Mouse (Mus musculus) lung, embryonic 14.5 days (tissue): Measurements from ENCODE around the gene Creb5. TPM values are rescaled to one million over a fixed set of nuclear protein-coding genes. Genes with fewer than 3 reads are reported as not detected.
A peak's percentile ranks its signal among the peaks of the same experiment; 100 is the strongest.

Source experiments
- ATAC-seq: fragments of 200-750 bp; cut with Nextera tagmentation; 2 replicates; pipeline ENCODE4 v1.8.0; 2017; ENCODE audit warnings: mild to moderate bottlenecking, moderate TSS enrichment, moderate library complexity; ENCODE audit not compliant: insufficient read depth
- DNase-seq: peaks from one replicate; pipeline ENCODE4 v3.0.0-alpha.2; 2015
- H3K27ac ChIP-seq: fragments of 300-500 bp; sonication (generic); 2 replicates; pipeline ENCODE4 v1.5.1; 2014; ENCODE audit warnings: low read depth, mild to moderate bottlenecking, moderate library complexity
- H3K27me3 ChIP-seq: fragments of 300-500 bp; sonication (generic); 2 replicates; pipeline ENCODE4 v1.6.1; 2014; ENCODE audit warnings: low read length, control low read depth; ENCODE audit not compliant: insufficient read depth
- H3K36me3 ChIP-seq: fragments of 300-500 bp; sonication (generic); 2 replicates; pipeline ENCODE4 v1.6.1; 2014; ENCODE audit warnings: control low read depth; ENCODE audit not compliant: insufficient read depth
- H3K4me1 ChIP-seq: fragments of 300-500 bp; sonication (generic); 2 replicates; pipeline ENCODE4 v1.6.1; 2014; ENCODE audit warnings: antibody characterized with exemption, control low read depth; ENCODE audit not compliant: insufficient read depth
- H3K4me2 ChIP-seq: fragments of 300-500 bp; sonication (generic); 2 replicates; pipeline ENCODE4 v1.6.1; 2014; ENCODE audit warnings: mild to moderate bottlenecking
- H3K4me3 ChIP-seq: fragments of 300-500 bp; sonication (generic); 2 replicates; pipeline ENCODE4 v1.5.1; 2014; ENCODE audit warnings: low read depth, low read length
- H3K9ac ChIP-seq: fragments of 300-500 bp; sonication (generic); 2 replicates; pipeline ENCODE4 v1.6.1; 2014
- H3K9me3 ChIP-seq: fragments of 300-500 bp; sonication (generic); 2 replicates; pipeline ENCODE4 v1.6.1; 2016; ENCODE audit warnings: low read depth, low read length, control low read depth
- CTCF ChIP-seq: IDR thresholded peaks from 2 replicates; pipeline ENCODE4 v1.5.1; 2016; ENCODE audit warnings: antibody characterized with exemption, low read depth
- WGBS: fragments of 180-500 bp; shearing (Covaris S2); extraction: QIAGEN DNeasy Blood & Tissue Kit; methylation state at CpG from one replicate; pipeline ENCODE4 v1.1.7; 2014; 5-methylcytosine and 5-hydroxymethylcytosine counted together
- polyA plus RNA-seq: library from polyadenylated mRNA; unstranded; fragments of >200 nt; fragmentation: Nextera tagmentation; extraction: Ambion mirVana; gene quantifications from 2 replicates; pipeline ENCODE4 v1.2.1, GENCODE M21; 2014

Gene Creb5
- polyA plus RNA-seq, 1 experiment from 2014 or later, result 6.4 TPM

DNA sequence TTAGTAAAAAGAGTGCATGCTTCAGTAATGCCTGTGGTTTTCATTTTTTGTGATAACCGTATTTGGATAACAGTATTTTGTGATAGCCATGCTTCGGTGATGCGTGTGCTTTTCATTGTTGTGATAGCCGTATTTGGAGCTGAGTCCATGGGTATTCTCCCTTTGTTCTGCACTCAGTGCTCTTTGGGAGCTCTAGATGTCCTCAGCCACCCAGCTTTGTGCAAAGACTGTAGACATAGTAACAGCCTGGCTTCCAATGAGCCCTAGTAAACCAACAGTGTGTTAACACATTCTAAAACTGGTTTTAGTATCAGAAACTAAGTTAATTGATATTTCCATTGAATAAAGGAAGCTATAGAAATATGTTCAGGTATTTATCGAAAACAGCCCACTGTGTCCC, 254.7 kb downstream of the Creb5 start:
- H3K27me3 ChIP-seq, result no peaks in the 10 kb centered on the region
- H3K9me3 ChIP-seq, result no peaks in the 10 kb centered on the region
- TF ChIP-seq CTCF, result no peak
- H3K9ac ChIP-seq, result no peak overlapping the region
- DNase-seq (no peak), ATAC-seq (no peak)
- H3K4me2 ChIP-seq, result no peak overlapping the region
- 84% methylated on average over 5 of the region's 5 CpGs for WGBS
- no peak overlapping the region for H3K4me3 ChIP-seq
- H3K36me3 ChIP-seq, result no peaks in the 10 kb centered on the region
- no peak overlapping the region for H3K27ac ChIP-seq
- H3K4me1 ChIP-seq, result peaks cover 12% of the 10 kb centered on the region

DNA sequence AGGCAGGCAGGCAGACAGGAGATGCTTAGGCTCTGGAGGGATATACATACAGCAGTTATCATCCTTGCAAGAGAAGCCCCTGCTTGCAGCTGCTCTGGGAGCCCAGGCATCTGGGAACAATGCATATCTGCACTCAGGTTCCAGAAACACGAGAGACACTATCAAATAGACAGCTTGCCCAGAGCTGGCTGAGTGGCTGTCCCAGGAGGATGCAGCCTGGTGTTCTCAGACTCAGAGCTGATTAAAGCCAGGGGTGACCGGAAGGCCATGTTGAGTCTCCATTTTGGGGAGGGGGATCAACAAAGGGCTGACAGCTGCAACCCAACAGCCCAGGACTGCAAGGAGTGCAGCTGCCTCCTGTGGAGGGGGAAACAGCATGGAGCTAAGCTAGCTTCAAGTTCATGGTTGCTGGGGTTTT, 258.4 kb downstream of the Creb5 start:
- Histone ChIP-seq H3K36me3 (no peaks in the 10 kb centered on the region), H3K27ac (peak overlapping the region; percentile 46), H3K27me3 (no peaks in the 10 kb centered on the region), H3K4me3 (no peak overlapping the region), H3K4me2 (no peak overlapping the region), H3K4me1 (peaks cover 12% of the 10 kb centered on the region), H3K9ac (no peak overlapping the region), H3K9me3 (no peaks in the 10 kb centered on the region)
- DNase-seq (peak; percentile 39), ATAC-seq (peak; percentile 60; the same call in 1 of the 2 replicates)
- 17% methylated on average over 2 of the region's 2 CpGs for WGBS
- TF ChIP-seq CTCF, result no peak

DNA sequence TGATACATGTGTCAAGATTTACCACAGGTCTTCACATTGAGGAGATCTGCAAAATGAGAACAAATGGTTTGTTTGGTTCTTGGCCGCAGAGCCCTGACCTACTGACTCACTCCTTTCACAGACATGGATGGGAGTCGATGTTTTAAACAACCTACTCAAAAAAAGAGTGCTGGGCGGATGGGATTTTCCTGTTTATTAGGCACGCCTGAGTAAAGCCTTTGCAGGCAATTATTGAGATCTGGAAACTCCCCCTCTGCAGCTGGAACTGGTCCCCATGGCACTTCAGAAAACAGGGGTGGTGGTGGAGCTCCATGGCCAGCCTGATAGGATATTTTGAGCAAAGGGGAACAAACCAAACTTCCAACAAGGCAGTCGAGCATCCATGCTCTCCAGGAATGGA, 258.9 kb downstream of the Creb5 start:
- WGBS, result 26% methylated on average over 5 of the region's 5 CpGs
- ATAC-seq (no peak), DNase-seq (peak; percentile 41)
- Histone ChIP-seq H3K27me3 (no peaks in the 10 kb centered on the region), H3K9ac (no peak overlapping the region), H3K9me3 (no peaks in the 10 kb centered on the region), H3K4me3 (no peak overlapping the region), H3K36me3 (no peaks in the 10 kb centered on the region), H3K27ac (peak overlapping the region; percentile 46), H3K4me1 (peaks cover 12% of the 10 kb centered on the region), H3K4me2 (no peak overlapping the region)
- TF ChIP-seq CTCF, result no peak

DNA sequence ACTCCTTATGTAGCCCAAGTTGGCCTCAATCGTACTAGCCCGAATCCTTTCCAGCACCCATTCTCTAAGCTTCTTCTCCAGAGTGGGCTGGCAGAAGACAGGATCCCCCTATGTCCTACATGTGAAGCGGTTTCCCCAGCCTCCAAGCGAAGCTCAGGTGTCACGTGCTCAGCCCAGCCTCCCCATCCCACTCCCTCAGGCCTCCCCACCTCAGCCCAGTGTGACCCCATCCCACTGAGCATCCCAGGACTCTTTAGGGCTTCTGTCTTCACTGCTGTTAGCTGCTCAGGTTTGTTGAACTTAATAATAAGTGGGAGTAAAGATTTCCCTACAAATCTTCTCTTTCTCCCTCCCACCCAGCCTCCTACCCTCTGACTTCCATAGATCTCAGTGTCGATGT, 261.2 kb downstream of the Creb5 start:
- Histone ChIP-seq H3K4me3 (no peak overlapping the region), H3K27ac (no peak overlapping the region), H3K9me3 (no peaks in the 10 kb centered on the region), H3K4me1 (peaks cover 12% of the 10 kb centered on the region), H3K9ac (no peak overlapping the region), H3K4me2 (no peak overlapping the region), H3K27me3 (no peaks in the 10 kb centered on the region), H3K36me3 (no peaks in the 10 kb centered on the region)
- ATAC-seq, result no peak
- no peak for DNase-seq
- TF ChIP-seq CTCF, result no peak
- WGBS, result 66% methylated on average over 6 of the region's 6 CpGs

DNA sequence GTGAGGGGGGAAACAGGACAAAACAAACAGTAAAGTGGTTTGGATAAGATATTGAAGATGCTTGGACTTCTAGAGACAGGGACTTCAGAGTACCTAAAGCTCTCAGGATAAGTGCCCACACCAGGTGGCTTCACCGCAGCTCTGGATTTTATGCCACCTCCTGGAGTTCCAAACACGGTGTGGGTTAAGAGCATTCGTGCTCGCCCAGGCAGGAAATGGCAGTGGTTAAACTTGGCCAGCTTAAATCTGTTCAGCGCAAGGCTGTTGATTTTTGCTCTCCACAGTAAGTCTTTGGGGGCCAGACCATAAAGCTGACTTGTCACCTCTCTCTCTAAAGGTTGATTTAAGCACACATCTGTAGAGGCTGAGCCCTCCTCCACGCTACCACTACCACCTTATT, 262.3 kb downstream of the Creb5 start:
- Histone ChIP-seq H3K4me1 (peaks cover 12% of the 10 kb centered on the region), H3K27ac (peak overlapping the region; percentile 8; the same call in 1 of the 2 replicates), H3K4me2 (no peak overlapping the region), H3K27me3 (no peaks in the 10 kb centered on the region), H3K36me3 (no peaks in the 10 kb centered on the region), H3K9me3 (no peaks in the 10 kb centered on the region), H3K9ac (no peak overlapping the region), H3K4me3 (no peak overlapping the region)
- ATAC-seq (no peak), DNase-seq (peak; percentile 17)
- no peak for TF ChIP-seq CTCF
- 41% methylated on average over 6 of the region's 6 CpGs for WGBS

DNA sequence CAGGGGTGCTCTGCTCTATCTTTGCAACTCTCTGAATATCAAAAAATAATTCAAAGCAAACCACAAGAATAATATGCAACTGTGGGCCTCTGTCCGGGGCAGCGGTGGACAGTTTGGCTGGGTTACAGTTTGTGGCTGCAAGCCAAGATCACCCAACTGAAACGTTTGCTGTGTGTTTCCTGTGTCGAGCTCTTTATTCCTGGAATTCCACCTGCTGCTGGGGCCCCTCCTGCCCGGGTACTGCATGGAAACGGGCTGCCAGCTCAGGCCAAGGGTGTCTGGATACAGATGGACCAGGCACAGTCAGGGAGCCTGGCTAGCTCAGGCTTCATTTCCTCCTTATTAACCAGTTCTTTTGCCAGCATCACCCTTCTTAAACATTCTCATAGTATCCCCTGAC, 269.0 kb downstream of the Creb5 start:
- peaks cover 3% of the 10 kb centered on the region; the same call in 1 of the 2 replicates for H3K4me1 ChIP-seq
- no peak overlapping the region; the same call in 1 of the 2 replicates for H3K27ac ChIP-seq
- no peak overlapping the region for H3K9ac ChIP-seq
- no peaks in the 10 kb centered on the region for H3K36me3 ChIP-seq
- no peak for TF ChIP-seq CTCF
- 0 out of 2 replicates have a peak, but pooled peaks have one; percentile 44 for ATAC-seq
- no peaks in the 10 kb centered on the region for H3K27me3 ChIP-seq
- no peak overlapping the region for H3K4me3 ChIP-seq
- DNase-seq, result peak; percentile 53
- 9% methylated on average over 6 of the region's 6 CpGs for WGBS
- H3K9me3 ChIP-seq, result no peaks in the 10 kb centered on the region
- no peak overlapping the region for H3K4me2 ChIP-seq

DNA sequence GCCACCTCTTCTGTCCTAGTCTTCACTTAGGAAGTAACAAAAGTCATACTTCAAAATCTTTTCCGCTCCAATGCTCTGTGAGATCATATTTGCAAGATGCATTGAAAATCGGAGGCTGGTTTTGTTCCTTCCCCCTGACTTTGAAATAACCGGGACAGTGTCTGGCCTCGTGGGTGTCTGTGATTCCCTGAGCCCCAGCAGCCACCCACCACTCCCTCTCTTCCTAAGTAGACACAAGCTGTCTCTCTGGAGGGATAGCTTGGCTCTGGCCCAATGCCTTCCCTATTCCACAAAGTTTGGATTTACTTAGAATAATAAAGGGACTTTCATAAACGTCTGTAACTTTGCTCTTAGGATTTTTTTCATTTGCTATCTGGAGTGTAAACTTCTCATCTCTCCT, 273.9 kb downstream of the Creb5 start:
- H3K4me1 ChIP-seq, result peaks cover 6% of the 10 kb centered on the region; the same call in 1 of the 2 replicates
- WGBS, result 49% methylated on average over 5 of the region's 5 CpGs

DNA sequence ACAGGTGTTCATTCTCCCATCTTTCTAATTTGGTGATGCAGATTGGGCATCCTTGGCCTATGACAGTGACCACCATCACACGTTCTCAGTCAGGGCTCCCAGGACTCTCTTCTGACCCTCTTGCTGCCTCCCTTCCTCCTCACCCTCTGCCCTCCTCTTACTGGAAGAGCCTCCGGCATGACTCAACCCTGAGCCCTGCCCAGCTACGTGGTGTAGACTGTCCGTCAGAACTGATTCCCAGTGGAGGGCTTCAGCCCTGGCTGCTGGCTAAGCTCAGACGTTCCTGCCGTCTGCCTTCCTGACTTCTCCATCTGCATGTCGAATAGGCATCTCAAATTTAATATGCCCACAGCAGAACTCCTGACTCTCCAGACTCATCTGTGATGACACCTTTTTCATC, 275.5 kb downstream of the Creb5 start:
- 70% methylated on average over 7 of the region's 7 CpGs for WGBS
- Histone ChIP-seq H3K27me3 (no peaks in the 10 kb centered on the region), H3K36me3 (no peaks in the 10 kb centered on the region), H3K4me1 (peaks cover 8% of the 10 kb centered on the region), H3K27ac (no peak overlapping the region), H3K9ac (no peak overlapping the region), H3K9me3 (no peaks in the 10 kb centered on the region), H3K4me2 (no peak overlapping the region), H3K4me3 (no peak overlapping the region)
- no peak for ATAC-seq
- TF ChIP-seq CTCF, result no peak
- no peak for DNase-seq

More for the DNA sequence above, 273.9 kb downstream of the Creb5 start:
- Histone ChIP-seq H3K9ac (no peak overlapping the region), H3K27me3 (no peaks in the 10 kb centered on the region), H3K36me3 (no peaks in the 10 kb centered on the region), H3K9me3 (no peaks in the 10 kb centered on the region), H3K27ac (no peak overlapping the region), H3K4me2 (no peak overlapping the region), H3K4me3 (no peak overlapping the region)
- TF ChIP-seq CTCF, result no peak
- ATAC-seq (no peak), DNase-seq (peak; percentile 51)
